Mouse (Mus musculus) T-helper 1 cell (primary cell): ENCODE data around the gene Pfas.
"Not testable (repeated sequence)": the region's sequence is repeated elsewhere in the genome, so short reads cannot be mapped to it uniquely, and the experiment has no call there.

Experiments
- in situ Hi-C: fragments of 300-600 bp; cut with MboI, MseI; formaldehyde crosslinking; loops from one replicate; pipeline ENCODE4 v1.15.1; 2025; ENCODE audit warnings: high pct_unique_total_duplicates

Pfas gene

DNA sequence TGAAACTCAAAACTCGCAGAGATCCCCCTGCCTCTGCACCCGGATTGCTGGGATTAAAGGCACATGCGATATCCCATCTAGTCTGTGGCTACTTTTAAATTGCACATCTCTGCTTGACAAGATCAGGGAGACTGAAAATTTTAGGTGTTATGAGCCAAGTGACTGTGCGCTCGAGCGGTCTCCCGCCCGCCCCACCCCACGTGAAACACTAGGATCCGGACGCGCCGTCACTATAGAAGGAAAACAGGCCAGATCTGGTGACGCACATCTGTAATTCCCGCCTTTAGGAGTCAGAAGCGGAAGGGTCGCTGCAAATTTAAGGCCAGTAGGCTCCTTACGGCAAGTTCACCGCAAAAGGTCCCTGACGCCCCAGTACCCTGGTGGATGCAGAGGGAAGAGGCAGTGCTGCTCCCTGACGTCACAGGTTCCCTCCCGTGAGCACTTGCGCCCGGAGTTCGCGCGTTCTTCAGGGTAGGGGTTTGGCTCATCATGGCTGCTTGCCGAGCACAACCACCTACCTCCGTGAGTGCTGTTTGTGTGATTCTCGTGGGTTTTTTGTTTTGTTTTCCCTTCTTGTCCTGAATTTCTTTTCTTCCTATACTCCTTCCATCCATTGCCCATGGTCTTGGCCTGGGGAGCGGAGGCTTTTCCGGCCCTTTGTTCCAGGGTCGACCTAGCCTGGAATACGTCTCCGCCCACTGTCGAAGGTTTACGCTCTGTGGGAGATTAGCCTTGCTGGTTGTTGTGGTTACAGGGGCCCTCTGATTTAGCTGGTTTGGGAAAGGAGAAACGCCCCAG lies 7.6 kb upstream of the Pfas start, which contains the start of gene Ctc1:
Ctc1 (plus strand) TSS at position 268 of the 798 bp plus-strand sequence.
- in situ Hi-C loops, result no loop called here

GRCm38 (mm10) chr11:69012071-69012601 lies 3.9 kb upstream of the Pfas start:
- in situ Hi-C loops, result no loop called here

DNA sequence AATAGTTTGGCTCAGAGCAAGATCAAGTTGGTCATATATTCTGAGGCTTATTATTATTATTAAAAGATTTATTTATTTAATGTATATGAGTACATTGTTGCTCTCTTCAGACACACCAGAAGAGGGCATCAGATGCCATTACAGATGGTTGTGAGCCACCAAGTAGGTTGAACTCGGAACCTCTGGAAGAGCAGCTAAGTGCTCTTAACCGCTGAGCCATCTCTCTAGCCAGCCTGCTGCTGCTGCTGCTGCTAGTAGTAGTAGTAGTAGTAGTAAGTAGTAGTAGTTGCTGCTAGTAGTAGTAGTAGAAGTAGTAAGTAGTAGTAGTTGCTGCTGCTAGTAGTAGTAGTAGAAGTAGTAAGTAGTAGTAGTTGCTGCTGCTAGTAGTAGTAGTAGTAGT lies 3.2 kb upstream of the Pfas start:
- in situ Hi-C loops, result not testable (repeated sequence)

DNA sequence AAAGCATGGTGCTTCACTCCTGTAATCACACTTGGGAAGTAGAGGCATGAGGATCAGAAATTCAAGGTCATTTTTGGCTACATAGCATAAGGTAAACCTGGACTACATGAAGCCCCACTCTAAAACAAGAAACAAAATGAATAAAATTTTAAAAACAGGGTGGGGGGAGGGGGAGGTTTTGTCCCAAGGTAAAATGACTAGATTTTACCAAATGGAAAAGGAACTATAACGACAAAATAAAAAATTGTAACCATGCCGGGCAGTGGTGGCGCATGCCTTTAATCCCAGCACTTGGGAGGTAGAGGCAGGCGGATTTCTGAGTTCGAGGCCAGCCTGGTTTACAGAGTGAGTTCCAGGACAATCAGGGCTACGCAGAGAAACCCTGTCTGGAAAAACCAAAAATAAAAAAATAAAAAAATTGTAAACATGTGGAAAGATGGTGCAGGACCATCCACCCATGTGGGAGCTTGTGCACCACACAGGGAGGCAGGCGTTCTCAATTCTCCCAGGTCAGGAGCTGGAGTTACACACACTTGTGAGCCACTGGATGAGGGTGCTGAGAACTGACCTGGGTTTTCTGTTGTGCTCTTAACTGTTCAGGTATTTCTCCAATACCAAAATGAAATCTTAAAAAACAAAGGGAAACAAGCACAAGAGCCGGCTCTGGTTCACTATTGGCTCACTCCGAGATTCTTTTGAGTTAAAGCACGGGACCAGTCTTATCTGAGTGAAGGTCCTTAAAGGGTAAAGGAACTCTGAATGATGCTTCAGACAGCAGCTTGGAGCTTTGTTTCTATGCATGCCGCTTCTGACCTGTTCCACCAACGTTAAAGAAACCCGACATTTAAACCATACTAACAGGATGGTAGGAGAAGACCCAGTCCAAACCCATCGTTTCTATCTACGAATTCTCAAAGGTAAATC lies 2.4 kb upstream of the Pfas start:
- in situ Hi-C loops, result no loop called here

GRCm38 (mm10) chr11:69009508-69009907 lies 1.2 kb upstream of the Pfas start:
- in situ Hi-C loops, result no loop called here

- in situ Hi-C loops, result not testable (repeated sequence)
These were observed 1.7 kb downstream of the Pfas start for GRCm38 (mm10) chr11:69006575-69006974.

DNA sequence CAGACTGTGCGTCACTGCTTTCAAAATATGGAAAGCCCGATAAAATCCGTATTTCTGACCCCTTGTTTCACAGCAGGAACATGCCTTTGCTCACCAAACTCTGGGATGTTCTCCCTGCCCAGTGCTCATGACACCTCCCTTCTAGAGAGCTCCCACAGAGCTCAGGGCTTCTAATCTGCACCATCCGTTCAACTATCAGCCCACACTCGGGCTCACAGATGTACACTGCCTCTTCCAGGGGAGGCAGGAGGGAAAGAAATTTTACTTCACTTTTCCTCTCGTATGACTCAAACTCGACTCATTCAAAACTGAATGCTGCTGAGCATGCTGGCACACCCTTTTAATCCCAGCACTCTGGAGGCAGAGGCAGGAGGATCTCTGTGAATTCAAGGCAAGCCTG lies 3.1 kb downstream of the Pfas start:
- in situ Hi-C loops, result no loop called here

GRCm38 (mm10) chr11:69003592-69003991 lies 4.7 kb downstream of the Pfas start:
- in situ Hi-C loops, result loop anchor here (5.0 kb wide), 1 partner anchor 96 kb away; no protein-coding TSS in a partner anchor

DNA sequence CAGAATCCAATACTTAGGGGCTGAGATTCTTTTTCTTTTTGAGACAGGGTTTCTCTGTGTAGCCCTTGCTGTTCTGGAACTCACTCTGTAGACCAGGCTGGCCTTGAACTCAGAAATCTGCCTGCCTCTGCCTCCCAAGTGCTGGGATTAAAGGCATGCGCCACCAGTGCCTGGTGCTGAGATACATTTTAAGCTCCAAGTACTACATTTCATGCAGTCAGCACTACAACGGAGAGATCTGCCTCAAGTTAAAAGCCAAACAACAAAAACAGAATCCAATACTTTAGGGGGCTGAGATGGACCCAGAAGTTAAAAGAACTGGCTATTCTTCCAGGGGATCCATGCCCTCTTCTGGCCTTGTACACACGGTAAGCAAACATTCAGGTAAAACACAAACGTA lies 5.5 kb downstream of the Pfas start:
- in situ Hi-C loops, result loop anchor here (5.0 kb wide), 1 partner anchor 95 kb away; no protein-coding TSS in a partner anchor

DNA sequence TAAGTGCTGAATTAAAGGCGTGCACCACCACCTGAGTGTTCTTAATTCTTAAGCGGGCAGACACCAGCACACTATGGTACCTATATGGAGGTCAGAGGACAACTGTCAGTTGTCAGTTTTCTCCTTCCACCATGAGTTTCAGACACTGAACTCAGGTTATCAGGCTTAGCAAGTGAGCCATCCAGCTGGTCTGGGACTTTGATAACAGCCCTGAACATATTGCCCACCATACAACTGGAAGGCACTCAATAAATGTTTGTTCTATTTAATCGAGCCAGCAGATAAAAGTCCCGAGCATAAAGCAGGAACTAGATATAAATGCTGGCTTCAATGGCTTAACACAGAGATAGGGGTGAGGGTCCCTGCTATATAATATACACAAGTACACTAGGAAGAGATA lies 11.2 kb downstream of the Pfas start:
- in situ Hi-C loops, result no loop called here

GRCm38 (mm10) chr11:68994377-68994776 lies 13.9 kb downstream of the Pfas start:
- in situ Hi-C loops, result no loop called here

- in situ Hi-C loops, result no loop called here
These were observed 15.1 kb downstream of the Pfas start for GRCm38 (mm10) chr11:68993122-68993521.

GRCm38 (mm10) chr11:68988341-68988740 lies 19.9 kb downstream of the Pfas start:
- in situ Hi-C loops, result no loop called here

DNA sequence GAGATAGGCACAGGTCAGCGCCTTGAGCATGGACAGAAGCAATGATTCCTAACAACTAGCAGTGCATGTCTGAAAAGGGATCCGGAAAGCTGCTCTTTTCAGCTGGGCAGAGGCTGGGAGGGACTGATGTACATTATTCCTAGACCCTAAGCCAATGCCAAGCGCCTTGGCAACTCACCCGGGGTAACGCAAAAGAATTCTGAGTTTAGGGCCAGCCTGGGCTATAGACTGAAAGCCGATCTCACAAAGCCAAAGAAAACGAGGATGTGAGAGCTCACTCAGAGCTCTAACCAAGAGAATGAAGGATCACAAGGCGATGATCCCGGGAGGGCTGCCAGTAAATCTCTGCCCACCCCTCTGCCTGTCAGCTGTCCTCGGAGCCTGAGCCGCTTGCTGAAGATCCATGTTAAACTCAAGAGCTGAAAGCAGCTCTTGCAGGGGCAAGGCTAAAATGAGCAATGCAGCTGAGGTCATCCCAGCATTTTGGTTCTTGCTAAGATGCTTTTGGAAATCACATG lies 20.8 kb downstream of the Pfas start:
- in situ Hi-C loops, result no loop called here

- in situ Hi-C loops, result no loop called here
These were observed 25.5 kb downstream of the Pfas start for GRCm38 (mm10) chr11:68982639-68983369.

- in situ Hi-C loops, result no loop called here
These were observed 27.3 kb downstream of the Pfas start for GRCm38 (mm10) chr11:68980919-68981318.

DNA sequence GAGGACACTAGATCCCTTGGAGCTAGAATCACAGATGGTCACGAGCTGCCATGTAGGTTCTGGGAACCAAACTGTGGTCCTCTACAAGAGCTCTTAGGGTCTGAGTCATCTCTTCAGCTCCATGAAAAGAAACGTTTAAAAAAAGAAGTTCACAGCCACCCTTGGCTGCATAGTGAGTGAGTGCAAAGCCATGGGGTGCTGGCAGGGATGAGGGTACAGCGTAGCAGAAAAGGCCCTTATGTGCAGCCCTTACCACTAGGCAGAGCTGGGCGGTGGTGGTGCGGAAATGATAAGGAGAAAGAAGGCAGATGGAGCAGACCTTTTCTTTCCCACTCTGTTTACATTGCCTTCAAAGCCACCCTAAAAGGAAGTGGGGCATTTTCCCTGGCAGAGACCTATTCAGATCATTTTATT lies 28.9 kb downstream of the Pfas start:
- in situ Hi-C loops, result no loop called here

DNA sequence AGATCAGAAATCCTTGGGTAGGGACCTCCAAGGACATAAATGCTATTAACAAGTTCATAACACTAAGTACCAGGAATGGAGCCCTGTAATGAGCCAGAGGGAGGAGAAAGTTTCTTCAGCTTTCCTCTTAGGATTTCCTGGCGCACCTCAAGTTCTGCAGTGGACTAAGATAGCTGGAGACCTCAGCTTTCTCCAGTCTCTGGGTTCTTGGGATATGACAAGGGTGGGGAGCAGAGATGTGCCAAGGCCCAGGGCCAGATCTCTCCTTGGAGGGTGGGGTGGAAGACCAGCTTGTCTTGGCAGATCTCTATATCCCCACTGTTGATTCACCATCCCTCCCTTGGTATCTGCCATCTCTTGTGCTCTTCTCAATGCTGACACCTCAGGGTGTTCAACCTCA lies 32.7 kb downstream of the Pfas start:
- in situ Hi-C loops, result no loop called here

DNA sequence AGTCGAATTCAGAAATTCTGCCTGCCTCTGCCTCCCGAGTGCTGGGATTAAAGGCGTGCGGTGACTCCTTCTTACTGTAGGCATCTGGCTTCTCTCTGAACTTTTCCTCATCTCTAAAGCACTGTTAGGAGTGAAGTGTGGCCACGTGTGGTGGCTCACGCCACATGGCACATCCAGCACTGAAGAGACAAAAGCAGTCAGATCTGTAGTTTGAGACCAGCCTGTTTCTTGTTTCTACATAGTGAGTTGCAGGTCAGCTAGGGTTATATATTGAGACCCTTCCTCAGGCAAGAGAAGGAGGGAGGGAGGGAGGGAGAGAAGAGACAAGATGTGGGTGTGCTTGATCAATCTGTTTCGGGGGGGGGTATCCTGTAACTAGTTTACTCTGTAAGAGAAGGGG lies 33.2 kb downstream of the Pfas start, which contains the start of gene Rangrf:
Rangrf (minus strand) TSS at position 101 of the 400 bp plus-strand sequence.
- in situ Hi-C loops, result no loop called here

GRCm38 (mm10) chr11:68974059-68974450 lies 34.2 kb downstream of the Pfas start:
- in situ Hi-C loops, result no loop called here
